Mouse (Mus musculus) intestine, embryonic 15.5 days (tissue): ENCODE results near the gene Cd9. TPM values are rescaled to one million over a fixed set of nuclear protein-coding genes. Genes with fewer than 3 reads are reported as not detected.

Experiments used
- ATAC-seq: fragments of 200-750 bp; cut with Nextera tagmentation; 2 replicates; pipeline ENCODE4 v1.8.0; 2017; ENCODE audit warnings: moderate TSS enrichment, moderate library complexity
- H3K27ac ChIP-seq: fragments of 300-500 bp; sonication (generic); 2 replicates; pipeline ENCODE4 v1.5.1; 2015; ENCODE audit warnings: mild to moderate bottlenecking, inconsistent platforms
- H3K27me3 ChIP-seq: fragments of 300-500 bp; sonication (generic); replicated peaks from 2 replicates; pipeline ENCODE4 v1.6.1; 2015; ENCODE audit warnings: inconsistent platforms
- H3K36me3 ChIP-seq: fragments of 300-500 bp; sonication (generic); 2 replicates; pipeline ENCODE4 v1.6.1; 2015; ENCODE audit warnings: inconsistent platforms
- H3K4me1 ChIP-seq: fragments of 300-500 bp; sonication (generic); replicated peaks from 2 replicates; pipeline ENCODE4 v1.6.1; 2015; ENCODE audit warnings: inconsistent platforms
- H3K4me2 ChIP-seq: fragments of 300-500 bp; sonication (generic); replicated peaks from 2 replicates; pipeline ENCODE4 v1.6.1; 2015; ENCODE audit warnings: mild to moderate bottlenecking, inconsistent platforms
- H3K4me3 ChIP-seq: fragments of 300-500 bp; sonication (generic); replicated peaks from 2 replicates; pipeline ENCODE4 v1.5.1; 2015; ENCODE audit warnings: inconsistent platforms
- H3K9ac ChIP-seq: fragments of 300-500 bp; sonication (generic); 2 replicates; pipeline ENCODE4 v1.6.1; 2015; ENCODE audit warnings: inconsistent platforms
- H3K9me3 ChIP-seq: fragments of 300-500 bp; sonication (generic); 2 replicates; pipeline ENCODE4 v1.6.1; 2016; ENCODE audit warnings: inconsistent platforms
- WGBS: fragments of 180-500 bp; shearing (Covaris S2); methylation state at CpG from one replicate; pipeline ENCODE4 v1.1.7; 2015; 5-methylcytosine and 5-hydroxymethylcytosine counted together
- polyA plus RNA-seq: library from polyadenylated mRNA; unstranded; fragments of >200 nt; fragmentation: Nextera tagmentation; extraction: Ambion mirVana; gene quantifications from 2 replicates; pipeline ENCODE4 v1.2.1, GENCODE M21; 2015

Cd9 gene
- polyA plus RNA-seq, 1 experiment from 2014 or later, result 171 TPM

DNA sequence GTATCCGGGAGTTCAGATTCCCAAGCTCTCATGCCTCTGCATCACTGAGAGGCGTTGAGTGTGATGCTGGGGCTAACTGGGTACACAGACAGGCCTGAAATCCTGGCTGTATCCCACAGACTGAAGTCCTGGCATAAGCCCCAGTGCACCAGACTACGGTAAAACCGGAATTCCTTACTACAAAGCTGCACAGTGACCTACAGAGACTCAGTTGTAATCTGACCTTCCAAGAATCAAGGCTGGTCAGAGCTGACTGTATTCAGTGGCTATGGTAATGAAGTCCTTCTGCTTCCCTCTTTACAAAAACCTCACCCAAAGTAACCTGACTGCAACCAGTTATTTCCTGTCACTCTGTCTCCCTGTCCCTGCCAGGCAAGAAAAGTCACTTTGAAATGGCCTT is 47.4 kb downstream of the Cd9 start:
- ATAC-seq, result no peak

DNA sequence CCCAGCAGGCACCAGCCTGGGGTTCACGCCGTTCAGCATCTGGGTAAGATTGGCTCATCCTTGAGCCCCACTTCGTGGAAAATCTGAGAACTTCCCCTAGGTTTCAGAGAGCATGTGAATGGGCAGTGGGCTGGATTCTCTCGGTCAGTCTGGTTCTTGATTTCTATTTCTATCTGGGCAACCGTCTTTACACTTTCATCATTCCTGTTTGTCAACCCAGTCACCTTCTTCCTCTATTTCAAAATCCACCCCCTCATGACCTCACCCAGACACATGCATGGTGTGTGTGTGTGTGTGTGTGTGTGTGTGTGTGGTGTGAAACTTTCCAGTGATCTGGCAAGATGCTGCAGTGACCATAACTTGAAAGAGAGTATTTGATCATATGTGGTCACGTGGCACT is 49.2 kb downstream of the Cd9 start:
- H3K4me1 ChIP-seq, result peaks cover 2% of the 10 kb centered on the region; the same call in 1 of the 2 replicates
- H3K4me3 ChIP-seq, result no peak overlapping the region
- H3K27me3 ChIP-seq, result no peaks in the 10 kb centered on the region
- H3K27ac ChIP-seq, result no peak overlapping the region
- ATAC-seq, result no peak
- H3K9me3 ChIP-seq, result no peaks in the 10 kb centered on the region
- H3K9ac ChIP-seq, result no peak overlapping the region
- no peak overlapping the region for H3K4me2 ChIP-seq
- H3K36me3 ChIP-seq, result no peaks in the 10 kb centered on the region
- 83% methylated on average over 6 of the region's 6 CpGs for whole genome bisulfite sequencing

More for the DNA sequence above, 47.4 kb downstream of the Cd9 start:
- Histone ChIP-seq H3K27me3 (no peaks in the 10 kb centered on the region), H3K27ac (no peak overlapping the region), H3K9me3 (no peaks in the 10 kb centered on the region), H3K4me3 (no peak overlapping the region), H3K9ac (no peak overlapping the region), H3K4me1 (0 out of 2 replicates have a peak, but pooled peaks cover 2% of the 10 kb centered on the region), H3K36me3 (no peaks in the 10 kb centered on the region), H3K4me2 (no peak overlapping the region)
- 64% methylated on average over 4 of the region's 4 CpGs for whole genome bisulfite sequencing

GRCm38 (mm10) chr6:125442591-125442990 is 52.0 kb downstream of the Cd9 start:
- Histone ChIP-seq H3K4me3 (no peak overlapping the region), H3K27ac (no peak overlapping the region), H3K4me2 (no peak overlapping the region), H3K4me1 (peaks cover 2% of the 10 kb centered on the region; the same call in 1 of the 2 replicates), H3K36me3 (no peaks in the 10 kb centered on the region), H3K27me3 (no peaks in the 10 kb centered on the region), H3K9me3 (no peaks in the 10 kb centered on the region), H3K9ac (no peak overlapping the region)
- WGBS, result 55% methylated on average over 10 of the region's 10 CpGs
- no peak for ATAC-seq

DNA sequence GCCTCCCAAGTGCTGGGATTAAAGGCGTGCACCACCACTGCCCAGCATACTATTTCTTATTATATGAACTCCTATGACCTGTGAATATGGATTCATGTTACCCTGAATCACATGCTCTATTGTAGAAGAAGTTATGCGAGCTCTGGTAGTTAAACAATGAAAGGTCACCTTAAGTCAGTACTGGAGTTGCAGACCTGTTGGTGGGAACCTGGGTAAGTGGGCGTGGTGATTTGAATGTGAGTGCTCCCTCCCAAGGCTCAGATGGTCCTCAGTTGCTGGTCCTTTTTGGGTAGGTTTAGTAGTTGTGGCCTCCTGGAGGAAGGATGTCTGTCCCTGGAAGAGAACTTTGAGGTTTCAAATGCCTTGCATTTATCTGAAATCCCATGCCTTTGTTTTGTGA is 57.8 kb downstream of the Cd9 start:
- WGBS, result 85% methylated on average over 3 of the region's 3 CpGs
- Histone ChIP-seq H3K4me3 (no peak overlapping the region), H3K9ac (no peak overlapping the region), H3K4me2 (no peak overlapping the region), H3K9me3 (no peaks in the 10 kb centered on the region), H3K4me1 (no peaks in the 10 kb centered on the region; the same call in 1 of the 2 replicates), H3K36me3 (no peaks in the 10 kb centered on the region), H3K27ac (no peak overlapping the region), H3K27me3 (no peaks in the 10 kb centered on the region)
- ATAC-seq, result no peak

- 71% methylated on average over 5 of the region's 5 CpGs for WGBS
- no peak for ATAC-seq
- H3K4me1 ChIP-seq, result 0 out of 2 replicates have a peak, but pooled peaks cover 3% of the 10 kb centered on the region
These were observed 59.7 kb downstream of the Cd9 start for GRCm38 (mm10) chr6:125434735-125435518.

DNA sequence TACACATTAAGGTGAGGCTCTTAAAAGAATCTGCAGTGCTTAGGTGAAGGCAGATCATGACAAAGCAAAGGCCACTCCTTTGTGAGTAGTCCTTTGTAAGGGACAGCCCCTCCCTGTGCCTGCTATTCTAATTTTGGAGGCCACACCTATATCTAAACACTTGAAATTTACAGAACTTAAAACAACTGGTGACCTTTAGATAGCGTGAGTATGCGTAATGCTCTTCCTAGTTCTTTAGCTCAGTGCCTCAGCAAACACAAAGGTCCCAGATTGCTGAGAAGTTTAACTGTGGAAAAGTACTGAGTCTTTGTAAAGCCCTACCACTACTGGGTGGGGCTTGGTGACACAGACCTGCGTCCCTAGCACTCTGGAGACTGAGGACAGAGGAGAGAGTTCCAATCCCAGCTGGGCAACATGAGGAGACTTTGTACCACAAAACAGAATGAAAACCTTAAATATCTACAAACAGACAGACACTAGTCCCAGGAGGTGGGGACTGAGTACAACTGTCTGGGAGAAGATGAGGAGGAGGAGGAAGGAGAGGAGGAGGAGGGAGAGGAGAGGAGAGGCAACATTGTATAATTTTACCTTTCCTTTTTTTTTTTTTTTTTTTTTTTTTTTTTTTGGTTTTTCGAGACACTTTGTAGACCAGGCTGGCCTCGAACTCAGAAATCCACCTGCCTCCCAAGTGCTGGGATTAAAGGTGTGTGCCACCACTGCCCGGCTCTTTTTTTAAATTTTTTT is 60.7 kb downstream of the Cd9 start:
- WGBS, result 57% methylated on average over 6 of the region's 6 CpGs
- Histone ChIP-seq H3K36me3 (no peaks in the 10 kb centered on the region), H3K4me1 (0 out of 2 replicates have a peak, but pooled peaks cover 3% of the 10 kb centered on the region), H3K9ac (no peak overlapping the region), H3K27ac (0 out of 2 replicates have a peak overlapping the region, but pooled peaks have one; percentile 3), H3K9me3 (no peaks in the 10 kb centered on the region), H3K27me3 (no peaks in the 10 kb centered on the region), H3K4me3 (no peak overlapping the region), H3K4me2 (no peak overlapping the region)
- ATAC-seq, result peak; percentile 87

More at GRCm38 (mm10) chr6:125434735-125435518, 59.7 kb downstream of the Cd9 start:
- Histone ChIP-seq H3K27me3 (no peaks in the 10 kb centered on the region), H3K9me3 (no peaks in the 10 kb centered on the region), H3K36me3 (no peaks in the 10 kb centered on the region), H3K4me3 (no peak overlapping the region), H3K27ac (no peak overlapping the region), H3K9ac (no peak overlapping the region), H3K4me2 (no peak overlapping the region)

DNA sequence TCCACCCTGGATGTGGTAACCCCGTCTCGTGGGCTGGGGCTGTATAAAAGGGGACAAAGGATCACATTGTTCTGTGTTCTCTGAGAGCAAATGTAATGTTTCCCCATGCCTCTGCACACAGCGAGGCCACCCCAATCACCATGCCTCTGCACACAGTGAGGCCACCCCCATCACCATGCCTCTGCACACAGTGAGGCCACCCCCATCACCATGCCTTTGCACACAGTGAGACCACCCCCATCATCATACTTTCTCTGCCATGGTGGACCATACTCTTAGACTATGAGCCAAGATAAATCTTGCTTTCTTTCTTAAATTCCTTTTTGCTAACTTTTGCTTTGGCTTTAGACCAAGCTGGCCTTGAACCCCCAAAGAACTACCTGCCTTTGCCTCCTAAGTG is 61.3 kb downstream of the Cd9 start:
- 53% methylated on average over 3 of the region's 3 CpGs for WGBS
- no peak overlapping the region for H3K9ac ChIP-seq
- no peak overlapping the region for H3K4me2 ChIP-seq
- H3K27ac ChIP-seq, result no peak overlapping the region
- no peaks in the 10 kb centered on the region for H3K9me3 ChIP-seq
- H3K36me3 ChIP-seq, result no peaks in the 10 kb centered on the region
- H3K4me3 ChIP-seq, result no peak overlapping the region
- peak; percentile 14; the same call in 1 of the 2 replicates for ATAC-seq
- 0 out of 2 replicates have a peak, but pooled peaks cover 3% of the 10 kb centered on the region for H3K4me1 ChIP-seq
- H3K27me3 ChIP-seq, result no peaks in the 10 kb centered on the region

DNA sequence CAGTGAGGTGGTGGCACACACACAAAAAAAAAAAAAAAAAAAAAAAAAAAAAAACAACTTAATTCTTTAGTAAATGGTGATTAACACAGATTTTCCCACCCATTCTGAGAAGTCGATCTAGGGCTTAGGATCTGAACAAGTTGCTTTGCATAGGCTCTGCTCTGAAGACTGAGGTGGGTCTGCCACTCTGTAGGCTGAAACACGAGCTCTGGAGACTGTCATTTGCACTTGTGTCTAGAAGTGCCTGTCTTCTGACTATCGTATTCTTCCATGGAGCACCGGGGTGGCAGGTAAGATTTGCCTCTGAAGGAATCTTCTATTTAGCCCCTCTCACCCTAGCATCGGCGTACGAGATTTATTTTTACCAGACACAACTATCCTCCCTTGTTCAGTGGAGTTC is 62.1 kb downstream of the Cd9 start:
- Histone ChIP-seq H3K4me2 (no peak overlapping the region), H3K27me3 (no peaks in the 10 kb centered on the region), H3K36me3 (no peaks in the 10 kb centered on the region), H3K4me1 (0 out of 2 replicates have a peak, but pooled peaks cover 3% of the 10 kb centered on the region), H3K9me3 (no peaks in the 10 kb centered on the region), H3K27ac (no peak overlapping the region), H3K4me3 (no peak overlapping the region), H3K9ac (no peak overlapping the region)
- ATAC-seq, result no peak
- 72% methylated on average over 7 of the region's 7 CpGs for WGBS

DNA sequence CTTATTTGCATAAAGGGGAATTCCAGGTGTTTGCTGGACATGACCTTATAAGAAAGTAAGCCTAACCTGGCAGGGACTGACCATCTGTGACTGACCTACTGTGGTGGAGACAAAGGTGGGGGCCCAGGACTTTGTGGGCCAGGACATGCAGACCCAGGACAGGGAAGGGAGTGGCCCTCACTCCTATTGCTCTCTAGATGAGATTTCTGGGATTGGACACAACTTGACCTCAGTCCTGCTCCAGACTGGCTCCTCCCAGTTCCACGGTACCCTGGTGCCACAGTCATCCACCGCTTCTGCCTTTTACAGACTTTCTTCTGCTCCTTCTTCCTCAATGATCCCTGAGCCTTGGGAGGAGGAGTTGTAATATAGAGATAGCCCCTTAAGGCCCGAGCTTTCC is 63.6 kb downstream of the Cd9 start:
- Histone ChIP-seq H3K4me1 (peaks cover 8% of the 10 kb centered on the region; the same call in 1 of the 2 replicates), H3K36me3 (no peaks in the 10 kb centered on the region), H3K4me3 (no peak overlapping the region), H3K27me3 (no peaks in the 10 kb centered on the region), H3K27ac (no peak overlapping the region), H3K9me3 (no peaks in the 10 kb centered on the region), H3K9ac (no peak overlapping the region), H3K4me2 (no peak overlapping the region)
- 67% methylated on average over 3 of the region's 3 CpGs for WGBS
- no peak for ATAC-seq

- no peaks in the 10 kb centered on the region for H3K9me3 ChIP-seq
- peaks cover 8% of the 10 kb centered on the region; the same call in 1 of the 2 replicates for H3K4me1 ChIP-seq
- H3K4me3 ChIP-seq, result no peak overlapping the region
- WGBS, result 23% methylated on average over 14 of the region's 14 CpGs
- no peak overlapping the region for H3K4me2 ChIP-seq
- H3K36me3 ChIP-seq, result no peaks in the 10 kb centered on the region
- no peak overlapping the region for H3K9ac ChIP-seq
- no peak for ATAC-seq
- no peaks in the 10 kb centered on the region for H3K27me3 ChIP-seq
- no peak overlapping the region for H3K27ac ChIP-seq
These were observed 64.1 kb downstream of the Cd9 start for GRCm38 (mm10) chr6:125430358-125430958.

DNA sequence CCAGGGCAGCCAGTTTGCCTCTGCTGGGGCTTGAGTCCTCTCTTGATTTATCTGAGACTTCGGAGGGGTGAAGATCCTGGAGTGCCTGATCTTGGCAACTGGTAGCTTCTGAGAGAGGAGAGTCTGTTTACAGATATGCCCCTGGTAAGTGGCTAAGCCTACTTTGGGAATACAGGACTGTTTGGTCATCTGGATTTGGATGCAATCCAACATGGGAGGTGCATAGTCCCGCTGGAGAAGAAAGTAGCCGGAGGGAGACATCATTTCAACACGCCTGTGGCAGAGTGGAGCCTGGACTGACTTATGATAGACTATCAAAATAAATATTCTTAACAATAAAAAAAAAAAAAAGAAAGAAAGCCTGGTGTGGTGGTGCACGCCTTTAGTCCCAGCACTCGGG is 64.8 kb downstream of the Cd9 start:
- WGBS, result 65% methylated on average over 6 of the region's 6 CpGs

More for the DNA sequence above, 64.8 kb downstream of the Cd9 start:
- no peak overlapping the region for H3K27ac ChIP-seq
- H3K4me2 ChIP-seq, result no peak overlapping the region
- H3K4me1 ChIP-seq, result peaks cover 8% of the 10 kb centered on the region; the same call in 1 of the 2 replicates
- H3K9ac ChIP-seq, result no peak overlapping the region
- no peak overlapping the region for H3K4me3 ChIP-seq
- ATAC-seq, result no peak
- H3K9me3 ChIP-seq, result no peaks in the 10 kb centered on the region
- H3K27me3 ChIP-seq, result no peaks in the 10 kb centered on the region
- no peaks in the 10 kb centered on the region for H3K36me3 ChIP-seq
